Mouse (Mus musculus): ENCODE data around the gene Ddx52.

Ddx52 gene

GRCm38 (mm10) chr11:83969040-83969439 lies 27.2 kb downstream of the Ddx52 start:
- DNase-seq = no peak

DNA sequence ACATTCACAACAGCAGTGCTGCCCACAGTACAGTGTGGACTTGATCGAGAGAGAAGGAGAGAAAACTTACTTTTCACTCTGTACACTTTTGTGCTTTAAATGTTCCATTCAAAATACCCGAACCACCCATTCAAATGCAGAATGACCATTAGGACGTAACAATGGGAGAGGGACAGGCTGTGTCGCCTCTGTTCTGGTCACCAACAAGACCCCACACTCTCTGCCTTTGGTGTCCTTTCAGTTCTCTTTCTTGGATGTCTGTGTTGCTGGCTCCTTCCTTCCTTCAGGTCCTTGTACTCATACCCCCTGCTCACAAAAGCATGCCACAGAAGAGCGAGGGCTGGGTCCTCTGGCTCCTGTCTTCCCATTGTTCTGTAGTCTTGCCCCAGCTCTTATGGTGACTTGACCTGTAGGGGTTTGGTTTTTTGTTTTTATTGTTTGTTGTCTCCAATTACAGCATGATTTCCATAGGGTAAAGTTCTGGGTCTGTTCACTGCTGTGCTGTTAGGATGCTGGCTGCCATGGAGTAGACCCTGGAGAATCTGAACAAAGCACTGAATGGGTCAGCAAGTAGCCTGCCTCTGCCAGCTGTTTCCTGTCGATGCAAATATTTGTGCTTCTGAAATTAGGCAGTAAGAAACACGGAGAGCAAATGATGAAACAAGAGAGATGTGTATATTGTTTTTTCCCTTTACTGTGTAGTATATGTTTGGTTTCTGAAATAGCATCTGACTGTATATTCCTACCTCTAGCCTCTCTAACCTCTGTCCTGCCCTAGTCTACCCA lies 32.9 kb downstream of the Ddx52 start:
- DNase-seq = no peak

DNA sequence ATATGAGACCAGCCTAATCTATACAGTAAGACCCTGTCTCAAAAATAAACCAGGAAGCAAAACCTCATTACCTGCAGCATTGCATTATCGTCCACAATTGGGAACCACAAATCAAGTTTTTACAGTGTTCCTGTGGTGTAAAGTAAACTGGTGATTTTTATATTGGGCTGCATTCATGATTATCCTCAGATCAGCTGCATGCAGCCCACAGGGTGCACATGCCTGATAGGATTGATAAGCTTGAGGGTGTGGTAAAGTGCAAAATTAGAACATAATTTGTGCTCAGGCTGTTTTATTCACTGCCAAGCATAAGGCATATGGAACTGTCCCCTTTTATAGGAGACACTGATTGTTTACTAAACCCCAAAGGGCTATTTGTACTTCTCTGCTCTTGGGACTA lies 33.6 kb downstream of the Ddx52 start:
- no peak for DNase-seq

- DNase-seq = no peak
These were observed 34.5 kb downstream of the Ddx52 start for GRCm38 (mm10) chr11:83976236-83976977.

- no peak for DNase-seq
These were observed 35.9 kb downstream of the Ddx52 start for GRCm38 (mm10) chr11:83977810-83978209.

- DNase-seq = no peak
These were observed 38.1 kb downstream of the Ddx52 start for GRCm38 (mm10) chr11:83979992-83980391.

DNA sequence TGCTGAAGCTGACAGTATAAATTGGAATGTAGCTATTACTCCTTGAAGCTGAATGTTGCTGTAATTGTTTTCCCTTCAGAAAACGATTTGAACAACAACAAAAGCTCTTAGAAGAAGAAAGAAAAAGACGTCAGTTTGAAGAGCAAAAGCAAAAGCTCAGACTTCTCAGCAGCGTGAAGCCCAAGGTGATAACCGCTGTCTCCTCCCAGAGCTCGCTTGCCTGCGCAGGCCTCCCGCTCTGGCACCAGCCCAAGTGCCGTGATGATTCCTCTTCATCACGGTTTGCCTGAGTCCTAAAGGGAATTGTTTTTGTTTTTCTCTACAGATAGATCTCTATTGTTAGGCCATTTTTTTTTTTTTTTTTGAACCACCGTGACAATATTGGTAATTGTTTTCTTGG lies 39.5 kb downstream of the Ddx52 start:
- no peak for DNase-seq

GRCm38 (mm10) chr11:83991701-83992100 lies 49.8 kb downstream of the Ddx52 start:
- DNase-seq = peak; percentile 46 to 57

DNA sequence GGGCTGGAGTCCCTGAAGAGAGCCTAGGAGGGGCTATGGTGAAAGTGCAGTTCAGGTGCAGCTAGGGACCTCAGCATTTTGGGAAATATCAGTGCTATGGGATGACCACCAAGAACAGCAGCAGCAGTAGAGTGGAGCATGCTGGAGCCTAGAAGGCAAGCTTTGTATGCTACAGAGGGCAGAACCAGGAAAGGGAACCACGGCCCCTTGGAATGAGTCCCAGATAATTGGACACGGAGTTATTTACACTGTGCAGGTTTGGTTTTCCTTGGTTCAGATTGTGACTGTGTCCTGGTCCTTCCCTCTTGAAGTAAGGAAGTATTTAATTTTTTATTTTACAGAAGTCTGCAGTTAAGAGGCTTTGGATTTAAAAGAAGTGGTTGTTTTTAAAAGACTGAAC lies 51.6 kb downstream of the Ddx52 start:
- DNase-seq = no peak

- no peak for DNase-seq
These were observed 52.6 kb downstream of the Ddx52 start for GRCm38 (mm10) chr11:83994481-83994880.

- no peak for DNase-seq
These were observed 53.7 kb downstream of the Ddx52 start for GRCm38 (mm10) chr11:83995535-83995950.

GRCm38 (mm10) chr11:83997171-83997868 lies 55.5 kb downstream of the Ddx52 start:
- DNase-seq = no peak

DNA sequence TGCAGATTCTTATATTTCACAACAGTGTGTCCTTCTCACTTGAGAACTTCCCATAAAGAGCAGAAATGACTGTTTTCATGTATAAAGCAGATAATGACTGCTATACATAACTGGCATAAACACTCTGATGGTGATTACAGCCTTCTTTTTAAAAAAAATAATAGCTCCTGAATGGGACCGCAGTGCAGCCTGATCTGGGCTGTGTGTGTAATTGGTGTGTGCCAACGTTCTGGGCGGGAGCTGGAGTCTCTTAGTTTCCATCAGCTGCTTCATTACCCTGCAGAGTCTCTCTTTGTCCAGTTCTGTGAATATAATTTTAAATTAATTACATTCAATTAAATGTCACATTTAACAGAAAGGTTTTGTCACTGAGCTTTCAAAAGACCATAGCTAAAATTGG lies 57.1 kb downstream of the Ddx52 start:
- no peak for DNase-seq

GRCm38 (mm10) chr11:83999411-83999915 lies 57.6 kb downstream of the Ddx52 start:
- DNase-seq = no peak

DNA sequence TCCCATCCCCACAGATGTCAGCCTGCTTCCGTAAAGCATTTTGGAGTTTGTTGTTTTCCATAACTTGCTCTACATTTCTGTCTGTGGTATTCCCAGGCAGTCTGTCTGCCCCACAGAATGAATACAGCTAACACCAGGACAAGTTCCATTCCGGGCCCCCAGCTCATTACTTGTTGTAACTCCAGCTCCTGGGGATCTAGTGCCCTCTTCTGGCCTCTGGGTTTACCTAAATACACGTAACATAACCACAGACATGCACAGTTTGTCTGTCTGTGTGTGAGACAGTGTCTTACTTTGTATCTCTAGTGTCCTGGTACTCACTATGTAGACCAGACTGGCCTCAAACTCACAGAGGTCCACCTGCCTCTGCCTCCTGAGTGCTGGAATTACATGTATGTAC lies 59.4 kb downstream of the Ddx52 start:
- no peak for DNase-seq

DNA sequence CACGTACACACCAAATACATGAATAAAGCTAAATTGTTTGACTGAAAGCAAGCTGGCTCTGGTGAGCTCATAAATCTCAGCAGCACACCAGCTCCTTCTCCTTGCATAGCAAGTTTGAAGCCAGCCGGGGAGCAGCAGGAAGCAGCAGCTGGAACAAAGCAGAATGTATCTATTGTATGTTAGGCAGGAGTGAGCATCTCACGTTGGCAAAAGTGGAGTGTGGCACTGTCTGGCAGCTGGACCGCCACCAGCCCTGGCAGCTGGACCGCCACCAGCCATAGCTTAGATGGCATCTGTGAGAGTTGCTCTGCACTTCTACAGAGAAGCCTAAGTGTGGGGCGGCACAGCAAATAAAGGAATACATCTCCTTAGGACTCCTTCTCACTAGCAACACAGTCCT lies 62.1 kb downstream of the Ddx52 start:
- DNase-seq = no peak

GRCm38 (mm10) chr11:84009001-84009400 lies 67.1 kb downstream of the Ddx52 start:
- DNase-seq = peak in 1 of 2 experiments; percentile 35

GRCm38 (mm10) chr11:84010411-84010810 lies 68.5 kb downstream of the Ddx52 start:
- DNase-seq = peak in 1 of 2 experiments; percentile 25

GRCm38 (mm10) chr11:84011050-84011449 lies 69.2 kb downstream of the Ddx52 start:
- DNase-seq = peak; percentile 12 to 41

- no peak for DNase-seq
These were observed 69.7 kb downstream of the Ddx52 start for GRCm38 (mm10) chr11:84011576-84011975.
